Mouse (Mus musculus): ENCODE data around the gene B3galnt1.

DNA sequence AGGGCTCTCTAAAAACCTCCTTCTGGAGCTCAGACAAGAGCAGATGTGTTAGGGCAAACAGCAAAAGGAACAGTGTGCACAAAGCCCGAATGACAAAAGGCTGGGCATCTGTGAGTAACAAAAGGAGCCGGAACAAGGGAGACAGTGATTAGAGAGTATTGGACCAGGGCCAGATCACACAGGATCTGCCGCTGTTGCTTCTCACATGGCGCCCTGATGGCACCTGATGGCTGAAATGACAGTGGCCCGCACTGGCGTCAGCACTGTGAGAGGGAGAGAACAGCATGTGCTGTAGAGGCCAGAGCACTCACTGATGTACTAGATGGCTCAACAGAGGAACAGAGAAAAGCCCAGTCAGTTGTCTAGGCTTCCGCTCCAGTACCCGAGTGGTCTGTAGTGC is 55.8 kb downstream of the B3galnt1 start:
- TF ChIP-seq HCFC1 (IDR thresholded peaks at IDR 0.05; ENCODE audit: borderline replicate concordance, insufficient read depth, low read length): no peak
- TF ChIP-seq CHD2 (IDR thresholded peaks at IDR 0.05; ENCODE audit: low read depth, low read length): no peak

Data from ES-E14 (cell line).